Mouse (Mus musculus) frontal cortex, adult 2 months (tissue): ENCODE results near the gene Gkn2. TPM values are rescaled to one million over a fixed set of nuclear protein-coding genes. Genes with fewer than 3 reads are reported as not detected.
A peak's percentile ranks its signal among the peaks of the same experiment; 100 is the strongest.

ENCODE experiments used
- DNase-seq, 2 experiments: peaks; one replicate each; pipeline ENCODE4 v3.0.0; 2022; ENCODE audit warnings: low spot score in 1 of 2; ENCODE audit errors: extremely low spot score in 1 of 2
- polyA plus RNA-seq: library from polyadenylated mRNA; depleted of rRNA; stranded (reverse); fragments of >200 nt; gene quantifications from 2 replicates; pipeline ENCODE4 v1.2.3, GENCODE M21; 2012; rRNA removed

The Gkn2 gene
- polyA plus RNA-seq, 1 experiment = not detected

DNA sequence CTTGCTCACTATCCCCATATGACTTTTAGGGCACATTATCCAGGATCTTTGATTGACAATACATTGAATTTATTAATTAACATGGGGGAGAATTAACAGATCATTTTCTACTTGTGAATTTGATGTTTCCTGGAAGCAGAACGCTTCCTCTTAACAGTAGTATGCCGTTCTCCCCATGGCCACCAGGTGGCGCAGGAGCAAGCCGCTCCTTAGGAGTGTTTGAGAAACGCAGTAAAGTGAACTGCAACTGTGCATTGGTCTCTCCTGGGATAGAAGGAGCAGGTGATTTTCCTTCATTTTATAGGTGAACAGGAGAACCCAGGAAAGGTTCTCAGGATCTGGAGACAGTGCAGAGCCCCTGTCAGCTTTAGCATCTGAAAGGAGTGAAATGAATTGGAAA lies 26.0 kb downstream of the Gkn2 start:
- peak; percentile 22 to 88 for DNase-seq

DNA sequence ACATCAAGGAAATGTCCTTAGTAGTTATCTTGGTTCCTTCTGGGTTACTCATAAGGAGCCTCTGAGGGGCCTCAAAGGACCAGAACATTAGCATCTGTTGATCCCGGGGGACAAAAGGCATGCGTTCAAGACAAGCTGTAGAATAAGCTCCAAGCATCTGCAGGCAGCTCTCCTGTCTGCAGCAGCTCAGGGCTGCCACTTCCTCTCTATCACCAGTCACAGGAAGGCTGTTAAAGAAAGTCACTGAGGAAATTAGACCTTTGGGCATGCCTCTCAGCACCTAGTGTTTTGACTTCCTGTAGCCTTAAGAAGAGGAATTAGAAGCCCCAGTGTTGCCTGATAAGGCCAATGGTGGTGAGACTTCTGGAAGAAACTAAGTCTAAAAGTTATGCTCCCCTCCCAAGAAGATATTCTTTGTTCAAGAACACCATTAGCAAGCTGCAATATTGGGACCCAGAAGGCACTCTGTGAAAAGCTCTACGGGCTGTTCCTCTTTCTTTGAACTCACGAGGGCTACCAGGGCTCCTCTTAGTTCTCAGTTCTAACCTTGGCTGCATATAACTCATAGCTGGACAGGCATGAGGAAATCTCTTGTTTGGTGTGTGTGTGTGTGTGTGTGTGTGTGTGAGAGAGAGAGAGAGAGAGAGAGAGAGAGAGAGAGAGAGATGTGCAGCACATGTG lies 26.9 kb downstream of the Gkn2 start:
- no peak for DNase-seq

DNA sequence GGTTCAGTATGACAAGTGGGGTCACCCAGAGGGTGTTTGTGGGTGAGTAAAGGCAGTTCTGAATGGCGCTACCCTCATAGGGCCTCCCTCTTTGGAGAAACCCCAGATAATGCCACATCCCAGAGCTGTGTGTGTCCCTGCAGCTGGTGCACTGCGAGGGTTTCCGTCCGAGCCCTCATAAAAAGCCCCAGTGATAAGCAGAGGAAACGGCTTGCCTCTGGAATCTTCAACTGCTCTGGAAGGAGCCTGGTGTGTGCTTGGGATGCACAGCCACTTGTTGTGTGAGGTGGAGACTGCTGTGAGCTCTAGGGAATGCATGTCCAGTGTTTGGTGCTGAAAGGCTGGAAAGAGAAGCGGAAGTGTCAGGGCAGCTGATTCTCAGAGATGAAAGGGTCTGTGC lies 28.3 kb downstream of the Gkn2 start:
- DNase-seq = no peak

DNA sequence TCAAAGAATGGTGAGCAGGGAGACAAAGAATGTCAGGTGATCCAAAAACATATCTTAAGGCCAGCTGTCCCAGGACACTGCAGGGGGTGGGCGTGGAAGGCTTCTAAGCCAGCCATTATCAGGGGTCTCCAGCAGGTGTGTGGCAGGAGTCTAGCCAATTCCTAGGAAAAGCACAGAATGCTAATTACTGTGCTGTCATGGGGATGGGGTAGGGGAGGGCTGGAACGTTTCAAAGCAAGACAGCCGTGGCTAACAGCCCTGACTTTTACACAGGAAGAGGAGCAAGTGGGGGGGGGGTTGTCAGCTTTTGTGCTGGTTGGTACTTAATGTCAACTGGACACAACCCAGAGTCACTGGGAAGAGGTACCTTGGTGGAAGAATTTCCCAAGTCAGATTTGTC lies 38.9 kb downstream of the Gkn2 start:
- DNase-seq = no peak

DNA sequence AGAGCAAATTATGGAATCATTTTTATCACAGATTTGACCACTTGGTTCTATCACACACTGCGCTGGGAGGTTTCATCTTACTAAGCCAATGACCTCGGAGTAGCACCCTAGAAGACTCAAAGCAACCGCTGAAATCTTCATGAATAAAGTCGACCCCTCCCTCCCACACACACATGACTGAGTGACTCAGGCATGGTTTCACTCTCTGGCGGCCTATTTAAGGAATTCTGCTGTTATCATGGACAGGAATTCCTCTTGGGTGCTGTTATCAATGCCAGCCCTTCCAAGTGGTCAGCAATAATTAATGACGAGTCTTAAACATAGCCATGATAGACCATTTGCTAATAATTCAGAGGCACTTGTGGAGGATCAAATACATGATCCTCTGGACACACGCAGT lies 49.1 kb downstream of the Gkn2 start:
- no peak for DNase-seq

DNA sequence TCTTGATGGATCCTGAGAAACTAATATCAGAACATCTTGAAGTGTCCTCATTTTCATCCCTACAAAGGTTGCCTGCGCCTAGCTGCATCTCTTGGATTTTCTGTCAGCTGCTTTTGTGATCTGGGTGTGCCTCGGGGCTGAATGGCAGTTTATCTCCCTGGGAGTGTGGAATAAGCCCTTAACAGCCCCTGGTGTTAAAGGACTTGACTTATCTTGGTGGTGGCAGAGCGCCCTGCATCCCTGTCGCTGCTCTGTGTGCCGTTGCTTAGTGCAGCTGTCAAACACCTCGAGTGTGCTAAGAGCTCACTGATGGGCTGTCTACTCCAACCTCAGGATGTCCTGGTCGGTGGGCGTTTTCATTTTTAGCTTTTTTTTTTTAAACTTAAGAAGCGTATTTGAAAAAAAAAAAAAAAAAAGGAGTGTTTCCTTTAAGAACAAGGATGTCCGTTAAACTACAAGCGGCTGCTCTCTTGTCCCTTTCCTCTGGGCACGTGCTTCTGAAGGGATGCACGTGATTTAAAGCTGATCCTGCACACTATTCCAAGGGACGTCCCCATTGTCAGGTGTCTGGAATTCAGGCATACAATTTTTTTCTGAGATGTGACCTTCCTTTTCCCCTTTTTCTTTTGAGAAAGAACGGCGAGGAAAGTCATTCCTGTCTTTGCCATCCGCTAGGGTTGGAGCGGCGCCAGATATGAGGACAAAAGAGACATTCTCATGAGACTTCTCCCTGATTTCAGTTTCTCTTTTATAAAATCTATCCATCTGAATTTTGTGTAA lies 51.1 kb downstream of the Gkn2 start:
- peak in 1 of 2 experiments; percentile 15 for DNase-seq

DNA sequence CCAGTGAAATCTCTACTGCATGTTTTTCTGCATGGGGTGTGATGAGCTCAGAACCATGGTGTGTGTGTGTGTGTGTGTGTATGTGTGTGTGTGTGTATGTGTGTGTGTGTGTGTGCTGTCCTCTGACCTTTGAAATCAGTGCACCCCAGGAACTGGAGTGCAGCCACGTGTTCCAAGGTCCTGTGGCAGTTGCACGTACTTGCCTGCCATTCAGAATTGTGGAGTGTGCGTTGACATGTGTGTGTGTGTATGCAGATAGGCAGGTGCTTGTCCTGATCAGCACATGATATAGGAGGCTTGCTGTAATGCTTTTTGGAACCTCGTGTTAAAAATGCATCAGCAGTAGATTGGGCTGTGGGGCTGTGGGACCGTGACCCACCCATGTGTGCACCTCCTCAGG lies 53.8 kb downstream of the Gkn2 start:
- DNase-seq = no peak

DNA sequence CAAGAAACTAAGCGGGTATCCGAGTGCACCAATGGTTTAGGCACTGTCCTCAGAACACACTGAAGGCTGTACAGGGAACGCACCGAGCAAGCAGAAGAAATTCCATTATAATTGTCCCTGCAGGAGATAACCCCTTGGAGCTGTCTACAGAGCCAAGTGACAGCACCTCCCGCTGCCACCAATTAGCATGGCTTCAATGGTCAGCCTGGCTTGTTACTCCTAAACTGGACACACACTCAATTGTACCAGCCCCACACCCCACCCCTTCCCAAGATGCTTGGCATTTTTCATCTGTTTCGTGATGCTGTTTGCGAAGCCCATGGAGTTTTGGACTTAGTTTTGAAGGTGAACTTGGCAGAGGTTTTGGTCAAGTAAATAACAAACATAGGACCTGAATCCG lies 54.5 kb downstream of the Gkn2 start:
- no peak for DNase-seq

DNA sequence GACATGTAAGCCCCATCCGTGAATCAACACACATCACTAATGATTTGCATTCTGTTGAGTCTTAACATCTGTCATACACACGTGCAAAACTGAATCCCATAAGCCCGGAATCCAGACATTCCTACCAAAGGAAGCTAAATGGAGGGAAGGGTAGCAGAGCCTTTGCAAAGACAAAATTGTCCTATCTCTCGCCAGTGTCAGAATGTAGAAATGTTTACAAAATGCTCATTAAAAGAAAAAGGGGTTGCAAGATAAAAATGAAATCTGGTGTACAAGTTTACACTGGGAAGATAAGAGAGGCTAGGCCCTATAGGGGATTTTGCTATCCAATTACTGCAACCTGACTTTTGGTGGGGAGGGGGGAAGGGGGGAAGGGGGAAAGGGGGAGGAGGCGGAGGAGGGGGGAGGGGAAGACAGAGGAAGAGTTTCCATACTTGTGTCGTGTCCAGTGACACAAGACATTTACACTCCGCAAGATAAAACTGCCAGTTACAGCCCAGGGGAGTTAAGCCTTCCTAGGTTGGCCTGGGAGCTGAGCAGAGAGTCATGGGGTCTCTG lies 55.4 kb downstream of the Gkn2 start, which contains the start of gene Bmp10:
Bmp10 (plus strand) TSS at position 508 of the 558 bp plus-strand sequence.
- no peak for DNase-seq

Other genes starting within 250 kb of the Gkn2 start
- gene Antxr1, start 37.5 kb upstream of the Gkn2 start, polyA plus RNA-seq = 8.8 and 11.3 TPM in 2 replicates
- 0.08 and 0.14 TPM in 2 replicates for gene Gkn1, start 22.4 kb upstream of the Gkn2 start, polyA plus RNA-seq
- gene Gkn3, start 15.6 kb downstream of the Gkn2 start, polyA plus RNA-seq = 27.1 and 34.3 TPM in 2 replicates
- gene Bmp10, start 55.6 kb downstream of the Gkn2 start, polyA plus RNA-seq = not detected in 2 replicates
- gene Arhgap25, start 159.9 kb downstream of the Gkn2 start, polyA plus RNA-seq = 3.4 and 3.5 TPM in 2 replicates
- gene Prokr1, start 217.4 kb downstream of the Gkn2 start, polyA plus RNA-seq = 0.06 and 0.10 TPM in 2 replicates